Mouse (Mus musculus): ENCODE measurements around the gene Qrfpr. TPM values are rescaled to one million over a fixed set of nuclear protein-coding genes. Genes with fewer than 3 reads are reported as not detected.

Gene Qrfpr
- polyA plus RNA-seq (2014; fragmentation: Nextera tagmentation; extraction: Ambion mirVana), result 0.62 TPM in 1 of 2 replicates, not detected in the other

DNA sequence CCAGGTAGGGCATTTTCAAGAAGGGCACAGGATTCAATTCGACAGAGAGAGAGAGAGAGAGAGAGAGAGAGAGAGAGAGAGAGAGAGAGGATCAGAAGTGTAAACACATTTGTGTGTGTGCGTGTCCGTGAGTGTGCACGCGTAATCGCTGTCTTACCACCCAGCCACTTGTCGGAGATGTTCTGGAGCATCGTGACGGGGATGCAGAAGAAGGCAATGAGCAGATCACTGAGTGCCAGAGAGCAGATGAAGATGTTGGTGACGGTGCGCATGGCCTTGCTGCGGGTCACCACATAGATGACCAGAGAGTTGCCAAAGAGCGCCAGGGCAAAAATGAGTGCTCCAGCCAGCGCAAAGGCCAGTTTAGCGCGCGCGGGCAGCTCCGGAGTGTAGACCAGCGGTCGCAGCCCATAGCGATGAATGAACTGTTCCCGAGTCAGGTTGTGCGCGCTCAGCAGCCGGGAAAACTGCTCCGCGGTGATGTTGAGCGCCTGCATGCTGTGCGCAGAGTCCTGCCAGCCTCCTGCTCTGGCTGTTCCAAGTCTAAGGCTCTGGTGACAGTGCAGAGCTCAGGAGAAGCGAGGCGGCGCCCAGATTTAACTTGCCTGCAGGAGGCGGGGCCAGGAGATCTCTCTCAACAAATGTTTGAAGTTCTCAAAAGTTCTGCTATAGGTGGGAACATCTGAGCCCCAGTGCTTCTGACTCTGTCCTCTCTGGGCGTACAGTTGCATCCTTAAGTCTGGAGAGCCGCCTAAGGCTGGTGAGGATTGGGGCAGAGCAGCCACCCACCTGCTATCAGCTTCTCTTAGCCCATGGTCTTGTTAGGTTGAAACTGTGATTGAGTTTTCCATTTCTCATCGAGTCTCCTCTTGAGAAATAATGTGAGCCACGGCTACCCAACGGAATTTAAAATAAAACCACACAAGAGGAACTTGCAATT, at the start of gene Qrfpr:
Qrfpr (minus strand) TSS at position 571 of the 940 bp plus-strand sequence.
- Histone ChIP-seq H3K27ac (ENCODE audit: low read length) (no peak within 1 kb of the TSS), H3K36me3 (ENCODE audit: control insufficient read depth, insufficient read depth, low read length) (no peaks in the 10 kb centered on the region), H3K9ac (replicated peaks; ENCODE audit: low read depth, low read length) (no peak within 1 kb of the TSS), H3K9me3 (ENCODE audit: control insufficient read depth, low read depth, low read length) (no peaks in the 10 kb centered on the region), H3K4me3 (ENCODE audit: low read depth, low read length) (peak within 1 kb of the TSS; percentile 15), H3K27me3 (ENCODE audit: control insufficient read depth, insufficient read depth, low read length) (peaks cover 4% of the 10 kb centered on the region; the same call in 1 of the 2 replicates), H3K4me2 (replicated peaks; ENCODE audit: low read depth, low read length) (peak within 1 kb of the TSS; percentile 39), H3K4me1 (ENCODE audit: control insufficient read depth, insufficient read depth, low read length) (no peaks in the 10 kb centered on the region)
- ATAC-seq (ENCODE audit: insufficient number of reproducible peaks, insufficient read depth, low FRiP score, low read depth), result 0 out of 2 replicates have a peak, but pooled peaks have one; percentile 33
- 11% methylated on average over 39 of the region's 39 CpGs for WGBS

DNA sequence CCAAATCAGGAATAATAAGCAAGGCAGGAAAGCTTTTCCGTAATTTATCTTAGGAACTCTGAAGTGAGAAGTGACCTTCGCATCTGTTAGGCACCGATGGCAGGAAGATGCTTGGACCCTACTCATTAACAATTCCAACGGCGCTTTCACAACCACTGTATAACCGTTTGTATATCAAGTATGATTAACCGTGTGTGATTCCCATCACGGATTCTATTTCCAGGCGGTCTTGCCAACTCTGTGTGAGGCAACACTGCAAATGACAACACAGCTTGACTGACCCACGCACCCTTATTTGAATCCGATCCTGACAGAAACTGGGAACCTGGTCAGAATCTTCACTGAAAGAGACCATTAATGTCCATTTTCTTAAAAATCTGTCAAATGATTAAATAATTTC, 41.8 kb upstream of the Qrfpr start:
- H3K27ac ChIP-seq (ENCODE audit: low read length), result no peak overlapping the region
- ATAC-seq (ENCODE audit: insufficient number of reproducible peaks, insufficient read depth, low FRiP score, low read depth), result no peak
- WGBS, result 76% methylated on average over 11 of the region's 11 CpGs

DNA sequence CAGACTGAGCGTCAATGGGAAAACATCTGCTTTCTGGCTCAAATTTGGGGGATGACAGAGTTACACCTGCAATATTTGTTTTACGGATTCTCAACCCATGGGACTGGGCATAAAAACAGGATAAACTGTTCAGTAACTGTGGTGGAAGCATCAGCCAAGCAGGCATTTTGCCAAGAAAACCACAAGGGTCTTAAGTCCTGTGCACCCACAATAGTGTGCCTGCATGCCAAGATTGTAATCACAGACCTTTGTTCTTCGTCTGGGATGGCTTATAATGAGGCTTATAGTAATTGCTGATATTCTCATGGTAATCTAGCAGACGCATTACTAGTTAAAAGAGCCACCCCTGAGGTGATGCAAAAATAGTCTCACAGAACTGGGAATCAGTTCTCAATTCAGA, 41.2 kb upstream of the Qrfpr start:
- H3K9ac ChIP-seq (replicated peaks; ENCODE audit: low read depth, low read length), result no peak overlapping the region
- no peaks in the 10 kb centered on the region for H3K27me3 ChIP-seq (ENCODE audit: control insufficient read depth, insufficient read depth, low read length)
- H3K9me3 ChIP-seq (ENCODE audit: control insufficient read depth, low read depth, low read length), result no peaks in the 10 kb centered on the region
- H3K4me1 ChIP-seq (ENCODE audit: control insufficient read depth, insufficient read depth, low read length), result no peaks in the 10 kb centered on the region
- ATAC-seq (ENCODE audit: insufficient number of reproducible peaks, insufficient read depth, low FRiP score, low read depth), result no peak
- H3K27ac ChIP-seq (ENCODE audit: low read length), result no peak overlapping the region
- H3K4me3 ChIP-seq (ENCODE audit: low read depth, low read length), result no peak overlapping the region
- 79% methylated on average over 4 of the region's 4 CpGs for WGBS
- H3K36me3 ChIP-seq (ENCODE audit: control insufficient read depth, insufficient read depth, low read length), result no peaks in the 10 kb centered on the region
- no peak overlapping the region for H3K4me2 ChIP-seq (replicated peaks; ENCODE audit: low read depth, low read length)

More for the DNA sequence above, 41.8 kb upstream of the Qrfpr start:
- Histone ChIP-seq H3K27me3 (ENCODE audit: control insufficient read depth, insufficient read depth, low read length) (no peaks in the 10 kb centered on the region), H3K4me2 (replicated peaks; ENCODE audit: low read depth, low read length) (no peak overlapping the region), H3K4me3 (ENCODE audit: low read depth, low read length) (no peak overlapping the region), H3K9me3 (ENCODE audit: control insufficient read depth, low read depth, low read length) (no peaks in the 10 kb centered on the region), H3K36me3 (ENCODE audit: control insufficient read depth, insufficient read depth, low read length) (no peaks in the 10 kb centered on the region), H3K9ac (replicated peaks; ENCODE audit: low read depth, low read length) (no peak overlapping the region), H3K4me1 (ENCODE audit: control insufficient read depth, insufficient read depth, low read length) (no peaks in the 10 kb centered on the region)

GRCm38 (mm10) chr3:36250585-36250984, 28.5 kb upstream of the Qrfpr start:
- Histone ChIP-seq H3K4me3 (ENCODE audit: low read depth, low read length) (no peak overlapping the region), H3K27ac (ENCODE audit: low read length) (no peak overlapping the region), H3K4me1 (ENCODE audit: control insufficient read depth, insufficient read depth, low read length) (no peaks in the 10 kb centered on the region), H3K9ac (replicated peaks; ENCODE audit: low read depth, low read length) (no peak overlapping the region), H3K27me3 (ENCODE audit: control insufficient read depth, insufficient read depth, low read length) (no peaks in the 10 kb centered on the region), H3K9me3 (ENCODE audit: control insufficient read depth, low read depth, low read length) (peaks cover 3% of the 10 kb centered on the region; the same call in 1 of the 2 replicates), H3K36me3 (ENCODE audit: control insufficient read depth, insufficient read depth, low read length) (no peaks in the 10 kb centered on the region), H3K4me2 (replicated peaks; ENCODE audit: low read depth, low read length) (no peak overlapping the region)
- ATAC-seq (ENCODE audit: insufficient number of reproducible peaks, insufficient read depth, low FRiP score, low read depth), result no peak
- 73% methylated on average over 5 of the region's 5 CpGs for WGBS

DNA sequence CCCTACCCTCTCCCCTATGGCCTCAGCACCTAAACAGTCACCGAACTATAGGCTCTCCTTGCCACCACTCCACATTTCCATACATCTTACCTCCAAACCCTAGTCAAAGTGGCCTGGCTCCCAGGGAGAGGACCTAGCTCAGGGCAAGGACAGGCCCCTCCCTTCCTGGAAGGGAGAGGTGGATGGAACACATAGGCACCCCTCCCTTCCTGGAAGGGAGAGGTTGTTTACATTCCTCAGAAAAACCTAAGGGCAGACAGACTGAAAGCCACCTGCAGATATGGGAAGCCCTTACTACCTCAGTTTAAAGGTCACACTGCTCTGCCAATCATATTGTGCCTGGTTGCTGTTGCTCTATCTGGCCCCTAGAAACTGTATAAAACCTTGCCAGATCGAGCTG, 26.3 kb upstream of the Qrfpr start:
- H3K36me3 ChIP-seq (ENCODE audit: control insufficient read depth, insufficient read depth, low read length), result no peaks in the 10 kb centered on the region
- H3K4me1 ChIP-seq (ENCODE audit: control insufficient read depth, insufficient read depth, low read length), result no peaks in the 10 kb centered on the region
- no peaks in the 10 kb centered on the region for H3K27me3 ChIP-seq (ENCODE audit: control insufficient read depth, insufficient read depth, low read length)
- H3K9me3 ChIP-seq (ENCODE audit: control insufficient read depth, low read depth, low read length), result peaks cover 3% of the 10 kb centered on the region; the same call in 1 of the 2 replicates
- no peak overlapping the region for H3K9ac ChIP-seq (replicated peaks; ENCODE audit: low read depth, low read length)
- H3K4me2 ChIP-seq (replicated peaks; ENCODE audit: low read depth, low read length), result no peak overlapping the region
- 89% methylated on average over 2 of the region's 2 CpGs for WGBS
- no peak overlapping the region for H3K4me3 ChIP-seq (ENCODE audit: low read depth, low read length)
- H3K27ac ChIP-seq (ENCODE audit: low read length), result no peak overlapping the region
- no peak for ATAC-seq (ENCODE audit: insufficient number of reproducible peaks, insufficient read depth, low FRiP score, low read depth)

- Histone ChIP-seq H3K9me3 (ENCODE audit: control insufficient read depth, low read depth, low read length) (no peaks in the 10 kb centered on the region), H3K27me3 (ENCODE audit: control insufficient read depth, insufficient read depth, low read length) (no peaks in the 10 kb centered on the region), H3K36me3 (ENCODE audit: control insufficient read depth, insufficient read depth, low read length) (no peaks in the 10 kb centered on the region), H3K4me2 (replicated peaks; ENCODE audit: low read depth, low read length) (no peak overlapping the region), H3K9ac (replicated peaks; ENCODE audit: low read depth, low read length) (no peak overlapping the region), H3K4me1 (ENCODE audit: control insufficient read depth, insufficient read depth, low read length) (no peaks in the 10 kb centered on the region), H3K4me3 (ENCODE audit: low read depth, low read length) (no peak overlapping the region), H3K27ac (ENCODE audit: low read length) (no peak overlapping the region)
- WGBS, result 35% methylated on average over 2 of the region's 2 CpGs
- no peak for ATAC-seq (ENCODE audit: insufficient number of reproducible peaks, insufficient read depth, low FRiP score, low read depth)
Observed at GRCm38 (mm10) chr3:36229941-36230340, 7.8 kb upstream of the Qrfpr start.

- Histone ChIP-seq H3K36me3 (ENCODE audit: control insufficient read depth, insufficient read depth, low read length) (no peaks in the 10 kb centered on the region), H3K4me3 (ENCODE audit: low read depth, low read length) (no peak overlapping the region), H3K4me1 (ENCODE audit: control insufficient read depth, insufficient read depth, low read length) (no peaks in the 10 kb centered on the region), H3K4me2 (replicated peaks; ENCODE audit: low read depth, low read length) (no peak overlapping the region), H3K9ac (replicated peaks; ENCODE audit: low read depth, low read length) (no peak overlapping the region), H3K27me3 (ENCODE audit: control insufficient read depth, insufficient read depth, low read length) (peaks cover under 1% of the 10 kb centered on the region; the same call in 1 of the 2 replicates), H3K9me3 (ENCODE audit: control insufficient read depth, low read depth, low read length) (no peaks in the 10 kb centered on the region), H3K27ac (ENCODE audit: low read length) (no peak overlapping the region)
- 91% methylated on average over 1 of the region's 1 CpGs for WGBS
- no peak for ATAC-seq (ENCODE audit: insufficient number of reproducible peaks, insufficient read depth, low FRiP score, low read depth)
Observed at GRCm38 (mm10) chr3:36227246-36227645, 5.1 kb upstream of the Qrfpr start.

DNA sequence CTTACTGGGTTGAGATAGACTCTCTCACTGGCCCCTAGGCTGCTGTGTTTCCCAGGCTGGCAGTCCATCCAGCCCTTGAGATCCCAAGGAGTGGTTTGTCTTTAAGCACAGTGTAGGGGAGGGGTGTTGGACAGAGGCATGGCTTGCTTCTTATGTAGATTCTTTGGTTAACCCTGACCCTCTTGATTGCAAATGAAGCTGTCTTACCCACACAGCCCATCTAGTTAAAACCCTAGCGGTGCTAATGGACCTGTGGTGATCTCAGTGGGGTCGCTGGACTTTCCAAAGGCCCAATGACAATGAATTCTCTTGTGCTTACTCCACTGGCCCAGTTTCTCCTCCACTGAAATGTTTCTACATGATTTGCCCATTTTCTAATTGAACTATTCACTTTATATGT, 1.2 kb upstream of the Qrfpr start:
- Histone ChIP-seq H3K27ac (ENCODE audit: low read length) (no peak overlapping the region), H3K4me3 (ENCODE audit: low read depth, low read length) (no peak overlapping the region), H3K4me2 (replicated peaks; ENCODE audit: low read depth, low read length) (no peak overlapping the region), H3K9me3 (ENCODE audit: control insufficient read depth, low read depth, low read length) (no peaks in the 10 kb centered on the region), H3K27me3 (ENCODE audit: control insufficient read depth, insufficient read depth, low read length) (peaks cover 4% of the 10 kb centered on the region; the same call in 1 of the 2 replicates), H3K4me1 (ENCODE audit: control insufficient read depth, insufficient read depth, low read length) (no peaks in the 10 kb centered on the region), H3K36me3 (ENCODE audit: control insufficient read depth, insufficient read depth, low read length) (no peaks in the 10 kb centered on the region), H3K9ac (replicated peaks; ENCODE audit: low read depth, low read length) (no peak overlapping the region)
- 27% methylated on average over 2 of the region's 2 CpGs for WGBS
- no peak for ATAC-seq (ENCODE audit: insufficient number of reproducible peaks, insufficient read depth, low FRiP score, low read depth)
